Mouse (Mus musculus) spleen, postnatal 36 days (tissue): Measurements from ENCODE around the gene Rrp36.
A peak's percentile ranks its signal among the peaks of the same experiment; 100 is the strongest.

Experiments used
- DNase-seq, 2 experiments: peaks; one replicate each; pipeline ENCODE4 v3.0.0; 2022; ENCODE audit warnings: low spot score in 2 of 2, mixed read lengths in 1 of 2

Rrp36 gene

GRCm38 (mm10) chr17:46673850-46674529 lies at the start of gene Rrp36:
TSS of gene Rrp36 (minus strand) at chr17:46674352.
- peak; percentile 92 for DNase-seq

GRCm38 (mm10) chr17:46721077-46721476 lies 46.9 kb upstream of the Rrp36 start:
- no peak for DNase-seq

GRCm38 (mm10) chr17:46714756-46715481 lies 40.8 kb upstream of the Rrp36 start:
- DNase-seq: no peak

GRCm38 (mm10) chr17:46713849-46714248 lies 39.7 kb upstream of the Rrp36 start:
- no peak for DNase-seq

- DNase-seq: no peak
Observed at GRCm38 (mm10) chr17:46712442-46712841, 38.3 kb upstream of the Rrp36 start.

- DNase-seq: no peak
Observed at GRCm38 (mm10) chr17:46711612-46712271, 37.6 kb upstream of the Rrp36 start.

- peak; percentile 90 to 92 for DNase-seq
Observed at GRCm38 (mm10) chr17:46710959-46711597, 36.9 kb upstream of the Rrp36 start, which contains the start of gene Pex6. TSS of gene Pex6 (plus strand) at chr17:46711463.

GRCm38 (mm10) chr17:46706375-46707089 lies 32.4 kb upstream of the Rrp36 start:
- DNase-seq: no peak

GRCm38 (mm10) chr17:46704887-46705835 lies 31.0 kb upstream of the Rrp36 start, which contains the start of gene Ppp2r5d:
TSS of gene Ppp2r5d (minus strand) at chr17:46705111.
- DNase-seq: peak; percentile 97 to 98

GRCm38 (mm10) chr17:46703971-46704886 lies 30.1 kb upstream of the Rrp36 start:
- no peak for DNase-seq

GRCm38 (mm10) chr17:46702506-46702905 lies 28.4 kb upstream of the Rrp36 start:
- DNase-seq: no peak

GRCm38 (mm10) chr17:46702100-46702499 lies 27.9 kb upstream of the Rrp36 start:
- DNase-seq: no peak

- no peak for DNase-seq
Observed at GRCm38 (mm10) chr17:46701489-46701888, 27.3 kb upstream of the Rrp36 start.

GRCm38 (mm10) chr17:46699912-46700311 lies 25.8 kb upstream of the Rrp36 start:
- no peak for DNase-seq

- no peak for DNase-seq
Observed at GRCm38 (mm10) chr17:46699245-46699644, 25.1 kb upstream of the Rrp36 start.

- DNase-seq: no peak
Observed at GRCm38 (mm10) chr17:46698515-46698914, 24.4 kb upstream of the Rrp36 start.

- DNase-seq: no peak
Observed at GRCm38 (mm10) chr17:46694517-46695063, 20.4 kb upstream of the Rrp36 start.

GRCm38 (mm10) chr17:46691390-46691789 lies 17.2 kb upstream of the Rrp36 start:
- DNase-seq: no peak

GRCm38 (mm10) chr17:46690665-46691064 lies 16.5 kb upstream of the Rrp36 start:
- DNase-seq: no peak
